Mouse (Mus musculus) heart, postnatal 0 days (tissue): ENCODE measurements at regions not wholly inside any gene's neighbourhood (a gene's known extent, or its start where the extent isn't known, plus 50 kb on each side); places are given as distances from the start of the nearest gene placed in this dataset.

Experiments used
- CTCF ChIP-seq: IDR thresholded peaks from 2 replicates; pipeline ENCODE4 v1.5.1; 2016; ENCODE audit warnings: antibody characterized with exemption, control low read depth, low read depth
- EP300 ChIP-seq: IDR thresholded peaks from 2 replicates; pipeline ENCODE4 v1.6.1; 2016; ENCODE audit warnings: antibody characterized with exemption, low read depth

GRCm38 (mm10) chr6:17224852-17225251, 56.1 kb upstream of the Cav2 start:
- TF ChIP-seq CTCF, result no peak
- 0 out of 2 replicates have a peak, but pooled peaks have one; percentile 22 for TF ChIP-seq EP300
